Mouse (Mus musculus) limb, embryonic 14.5 days (tissue): Measurements from ENCODE around the gene Zfp975. TPM values are rescaled to one million over a fixed set of nuclear protein-coding genes. Genes with fewer than 3 reads are reported as not detected.
"Not testable (repeated sequence)": the region's sequence is repeated elsewhere in the genome, so short reads cannot be mapped to it uniquely, and the experiment has no call there.

Experiments
- ATAC-seq: fragments of 200-750 bp; cut with Nextera tagmentation; 2 replicates; pipeline ENCODE4 v1.8.0; 2017; ENCODE audit warnings: low read depth, moderate number of reproducible peaks, moderate TSS enrichment; ENCODE audit not compliant: low FRiP score
- DNase-seq: peaks from one replicate; pipeline ENCODE4 v3.0.0-alpha.2; 2015; ENCODE audit warnings: low spot score
- H3K27ac ChIP-seq: fragments of 300-500 bp; sonication (generic); replicated peaks from 2 replicates; pipeline ENCODE4 v1.5.1; 2014; ENCODE audit warnings: low read depth, mild to moderate bottlenecking, low read length, moderate library complexity, mixed read lengths
- H3K27me3 ChIP-seq: fragments of 300-500 bp; sonication (generic); 2 replicates; pipeline ENCODE4 v1.6.1; 2014; ENCODE audit warnings: low read length, mixed read lengths; ENCODE audit not compliant: control insufficient read depth, insufficient read depth
- H3K36me3 ChIP-seq: fragments of 300-500 bp; sonication (generic); 2 replicates; pipeline ENCODE4 v1.6.1; 2014; ENCODE audit warnings: mild to moderate bottlenecking, low read length, moderate library complexity, mixed read lengths; ENCODE audit not compliant: control insufficient read depth, insufficient read depth
- H3K4me1 ChIP-seq: fragments of 300-500 bp; sonication (generic); 2 replicates; pipeline ENCODE4 v1.6.1; 2014; ENCODE audit warnings: antibody characterized with exemption, low read length, mixed read lengths; ENCODE audit not compliant: control insufficient read depth, insufficient read depth
- H3K4me2 ChIP-seq: fragments of 300-500 bp; sonication (generic); replicated peaks from 2 replicates; pipeline ENCODE4 v1.6.1; 2014; ENCODE audit warnings: low read depth, mild to moderate bottlenecking, low read length, moderate library complexity; ENCODE audit not compliant: severe bottlenecking
- H3K4me3 ChIP-seq: fragments of 300-500 bp; sonication (generic); replicated peaks from 2 replicates; pipeline ENCODE4 v1.5.1; 2014; ENCODE audit warnings: low read length
- H3K9ac ChIP-seq: fragments of 300-500 bp; sonication (generic); 2 replicates; pipeline ENCODE4 v1.6.1; 2014; ENCODE audit warnings: mild to moderate bottlenecking, low read depth, low read length, moderate library complexity; ENCODE audit not compliant: severe bottlenecking
- H3K9me3 ChIP-seq: fragments of 300-500 bp; sonication (generic); 2 replicates; pipeline ENCODE4 v1.6.1; 2016; ENCODE audit warnings: low read length; ENCODE audit not compliant: control insufficient read depth
- WGBS: fragments of 180-500 bp; shearing (Covaris S2); extraction: QIAGEN DNeasy Blood & Tissue Kit; methylation state at CpG from one replicate; pipeline ENCODE4 v1.1.7; 2014; 5-methylcytosine and 5-hydroxymethylcytosine counted together
- polyA plus RNA-seq, 2 experiments: library from polyadenylated mRNA; depleted of rRNA in 1 of 2; stranded (reverse) in 1 of 2; unstranded in 1 of 2; fragments of >200 nt; fragmentation: Nextera tagmentation in 1 of 2; extraction: Ambion mirVana in 1 of 2; gene quantifications; 2 replicates each; pipeline versions ENCODE4 v1.2.1 to v1.2.3; 2012 to 2014

The Zfp975 gene
- polyA plus RNA-seq, 2 experiments, result 4.5 to 7.3 TPM

- not testable (repeated sequence) for H3K9me3 ChIP-seq, H3K27ac ChIP-seq, H3K4me1 ChIP-seq, DNase-seq, H3K27me3 ChIP-seq, H3K36me3 ChIP-seq, ATAC-seq, H3K9ac ChIP-seq
- Histone ChIP-seq H3K4me2 (peak overlapping the region; percentile 45), H3K4me3 (peak overlapping the region; percentile 41)
- WGBS, result 19% methylated on average over 3 of the region's 3 CpGs
Measured at GRCm38 (mm10) chr7:42643120-42643620, 49.4 kb downstream of the Zfp975 start.

GRCm38 (mm10) chr7:42642152-42643115 is 50.1 kb downstream of the Zfp975 start, which contains the start of gene Zfp976:
Zfp976 (minus strand) TSS chr7:42642588.
- not testable (repeated sequence) for H3K9me3 ChIP-seq, H3K27me3 ChIP-seq, H3K27ac ChIP-seq, H3K4me1 ChIP-seq, H3K36me3 ChIP-seq
- 3% methylated on average over 25 of the region's 25 CpGs for WGBS
- DNase-seq (peak; percentile 82), ATAC-seq (peak; percentile 95)
- H3K4me3 ChIP-seq, result peak within 1 kb of the TSS; percentile 41
- peak within 1 kb of the TSS; percentile 45 for H3K4me2 ChIP-seq
- H3K9ac ChIP-seq, result peak within 1 kb of the TSS; percentile 21

- H3K9ac ChIP-seq, H3K36me3 ChIP-seq, H3K9me3 ChIP-seq, ATAC-seq, H3K4me2 ChIP-seq, H3K4me1 ChIP-seq, DNase-seq, H3K27me3 ChIP-seq, H3K27ac ChIP-seq, H3K4me3 ChIP-seq: not testable (repeated sequence)
Measured at GRCm38 (mm10) chr7:42631031-42631430, 61.5 kb downstream of the Zfp975 start.

Other genes with a start within 250 kb of the Zfp975 start
- not detected in 2 replicates for gene 4933421I07Rik, start 244.6 kb downstream of the Zfp975 start, polyA plus RNA-seq (2012; rRNA removed)
- gene 4933421I07Rik, start 244.6 kb downstream of the Zfp975 start, polyA plus RNA-seq (2014; fragmentation: Nextera tagmentation; extraction: Ambion mirVana), result not detected in 2 replicates
- 12.3 and 13.3 TPM in 2 replicates for gene Zfp141, start 187.0 kb downstream of the Zfp975 start, polyA plus RNA-seq (2012; rRNA removed)
- gene Zfp141, start 187.0 kb downstream of the Zfp975 start, polyA plus RNA-seq (2014; fragmentation: Nextera tagmentation; extraction: Ambion mirVana), result 8.9 and 11.1 TPM in 2 replicates
- not detected in 2 replicates for gene Gm21028, start 114.2 kb downstream of the Zfp975 start, polyA plus RNA-seq (2012; rRNA removed)
- gene Gm21028, start 114.2 kb downstream of the Zfp975 start, polyA plus RNA-seq (2014; fragmentation: Nextera tagmentation; extraction: Ambion mirVana), result not detected in 2 replicates
- 0.76 and 1.5 TPM in 2 replicates for gene Zfp977, start 100.2 kb downstream of the Zfp975 start, polyA plus RNA-seq (2012; rRNA removed)
- gene Zfp977, start 100.2 kb downstream of the Zfp975 start, polyA plus RNA-seq (2014; fragmentation: Nextera tagmentation; extraction: Ambion mirVana), result 1.2 and 3.1 TPM in 2 replicates
- gene Zfp976, start 50.2 kb downstream of the Zfp975 start, polyA plus RNA-seq (2012; rRNA removed), result 2.0 and 2.3 TPM in 2 replicates
- gene Zfp976, start 50.2 kb downstream of the Zfp975 start, polyA plus RNA-seq (2014; fragmentation: Nextera tagmentation; extraction: Ambion mirVana), result 1.7 and 1.8 TPM in 2 replicates
- not detected in 2 replicates for gene Gm17067, start 34.3 kb upstream of the Zfp975 start, polyA plus RNA-seq (2012; rRNA removed)
- not detected in 2 replicates for gene Gm17067, start 34.3 kb upstream of the Zfp975 start, polyA plus RNA-seq (2014; fragmentation: Nextera tagmentation; extraction: Ambion mirVana)
- gene Vmn2r62, start 100.8 kb upstream of the Zfp975 start, polyA plus RNA-seq (2012; rRNA removed), result not detected in 2 replicates
- not detected in 2 replicates for gene Vmn2r62, start 100.8 kb upstream of the Zfp975 start, polyA plus RNA-seq (2014; fragmentation: Nextera tagmentation; extraction: Ambion mirVana)
- gene Gm2381, start 174.5 kb upstream of the Zfp975 start, polyA plus RNA-seq (2012; rRNA removed), result not detected in 2 replicates
- gene Gm2381, start 174.5 kb upstream of the Zfp975 start, polyA plus RNA-seq (2014; fragmentation: Nextera tagmentation; extraction: Ambion mirVana), result not detected in 2 replicates
- not detected in 2 replicates for gene Vmn2r63, start 241.1 kb upstream of the Zfp975 start, polyA plus RNA-seq (2012; rRNA removed)
- gene Vmn2r63, start 241.1 kb upstream of the Zfp975 start, polyA plus RNA-seq (2014; fragmentation: Nextera tagmentation; extraction: Ambion mirVana), result not detected in 2 replicates